Mouse (Mus musculus) forebrain, embryonic 12.5 days (tissue): ENCODE data around the gene Agfg2. TPM values are rescaled to one million over a fixed set of nuclear protein-coding genes. Genes with fewer than 3 reads are reported as not detected.
A peak's percentile ranks its signal among the peaks of the same experiment; 100 is the strongest.

Experiments used
- ATAC-seq: fragments of 200-750 bp; cut with Nextera tagmentation; 2 replicates; pipeline ENCODE4 v1.8.0; 2017; ENCODE audit warnings: moderate TSS enrichment; ENCODE audit not compliant: low FRiP score
- H3K27ac ChIP-seq: fragments of 300-500 bp; sonication (generic); 2 replicates; pipeline ENCODE4 v1.5.1; 2016; ENCODE audit warnings: mild to moderate bottlenecking
- H3K27me3 ChIP-seq: fragments of 300-500 bp; sonication (generic); 2 replicates; pipeline ENCODE4 v1.6.1; 2016; ENCODE audit warnings: mild to moderate bottlenecking
- H3K36me3 ChIP-seq: fragments of 300-500 bp; sonication (generic); replicated peaks from 2 replicates; pipeline ENCODE4 v1.6.1; 2016; ENCODE audit warnings: mild to moderate bottlenecking
- H3K4me1 ChIP-seq: fragments of 300-500 bp; sonication (generic); 2 replicates; pipeline ENCODE4 v1.6.1; 2016
- H3K4me2 ChIP-seq: fragments of 300-500 bp; sonication (generic); 2 replicates; pipeline ENCODE4 v1.6.1; 2016; ENCODE audit warnings: mild to moderate bottlenecking, moderate library complexity
- H3K4me3 ChIP-seq: fragments of 300-500 bp; sonication (generic); replicated peaks from 2 replicates; pipeline ENCODE4 v1.5.1; 2016; ENCODE audit warnings: mild to moderate bottlenecking
- H3K9ac ChIP-seq: fragments of 300-500 bp; sonication (generic); 2 replicates; pipeline ENCODE4 v1.6.1; 2016; ENCODE audit warnings: mild to moderate bottlenecking
- H3K9me3 ChIP-seq: fragments of 300-500 bp; sonication (generic); 2 replicates; pipeline ENCODE4 v1.6.1; 2016
- WGBS: fragments of 180-500 bp; shearing (Covaris S2); methylation state at CpG from one replicate; pipeline ENCODE4 v1.1.7; 2016; 5-methylcytosine and 5-hydroxymethylcytosine counted together
- polyA plus RNA-seq: library from polyadenylated mRNA; unstranded; fragments of >200 nt; fragmentation: Nextera tagmentation; extraction: Ambion mirVana; gene quantifications from 2 replicates; pipeline ENCODE4 v1.2.1, GENCODE M21; 2016

The Agfg2 gene
- polyA plus RNA-seq, 1 experiment from 2014 or later = 31.1 TPM

DNA sequence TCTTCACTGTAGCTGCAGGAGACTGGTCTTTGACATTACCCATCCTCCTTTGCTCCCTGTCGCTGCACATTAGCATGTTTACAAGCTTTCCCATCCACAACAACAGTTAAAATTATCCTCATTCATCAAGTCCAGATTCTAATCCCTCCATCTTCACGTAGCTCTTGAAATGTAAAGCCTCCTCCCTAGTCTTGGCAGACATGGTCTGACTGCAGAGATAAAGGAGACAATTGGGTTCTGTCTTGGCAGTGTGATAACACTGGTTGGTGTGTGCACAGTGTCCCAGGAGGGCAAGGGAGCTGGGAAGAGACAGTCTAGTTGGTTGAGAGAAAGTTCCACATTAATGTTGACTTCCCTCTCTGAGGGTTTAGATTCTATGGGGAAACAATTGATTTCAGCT, 15.3 kb upstream of the Agfg2 start:
- Histone ChIP-seq H3K4me2 (no peak overlapping the region), H3K27me3 (no peaks in the 10 kb centered on the region), H3K4me3 (no peak overlapping the region), H3K27ac (no peak overlapping the region), H3K4me1 (peaks cover under 1% of the 10 kb centered on the region; the same call in 1 of the 2 replicates), H3K9ac (no peak overlapping the region), H3K9me3 (no peaks in the 10 kb centered on the region), H3K36me3 (no peaks in the 10 kb centered on the region)
- WGBS = 58% methylated on average over 2 of the region's 2 CpGs
- no peak for ATAC-seq

DNA sequence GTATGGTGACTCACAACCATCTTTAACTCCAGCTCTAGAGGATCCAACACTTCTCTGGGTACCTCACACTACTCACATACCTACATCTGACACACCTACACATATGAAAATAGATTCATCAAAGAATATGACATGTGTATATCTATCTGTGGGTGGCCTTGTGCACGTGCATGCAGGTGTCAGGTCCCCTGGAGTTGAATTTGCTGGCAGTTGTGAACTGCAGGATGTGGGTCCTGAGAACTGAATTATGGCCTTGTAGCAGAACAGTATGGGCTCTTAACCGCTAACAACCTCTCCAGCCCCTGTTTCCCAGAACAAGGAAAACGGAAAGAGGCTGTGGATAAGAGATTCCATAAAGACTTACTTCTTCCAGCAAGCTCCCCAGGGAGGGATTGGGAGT, 14.6 kb upstream of the Agfg2 start:
- 79% methylated on average over 3 of the region's 3 CpGs for WGBS

GRCm38 (mm10) chr5:137695930-137696329, 11.4 kb upstream of the Agfg2 start:
- no peak overlapping the region for H3K9ac ChIP-seq
- no peak for ATAC-seq
- H3K9me3 ChIP-seq = no peaks in the 10 kb centered on the region
- no peaks in the 10 kb centered on the region for H3K36me3 ChIP-seq
- no peak overlapping the region for H3K4me3 ChIP-seq
- peaks cover 3% of the 10 kb centered on the region; the same call in 1 of the 2 replicates for H3K4me1 ChIP-seq
- no peak overlapping the region for H3K27ac ChIP-seq
- no peaks in the 10 kb centered on the region for H3K27me3 ChIP-seq
- 90% methylated on average over 4 of the region's 4 CpGs for WGBS
- no peak overlapping the region for H3K4me2 ChIP-seq

More for the DNA sequence above, 14.6 kb upstream of the Agfg2 start:
- no peaks in the 10 kb centered on the region for H3K9me3 ChIP-seq
- H3K27ac ChIP-seq = no peak overlapping the region
- H3K4me3 ChIP-seq = no peak overlapping the region
- H3K27me3 ChIP-seq = no peaks in the 10 kb centered on the region
- no peak overlapping the region for H3K9ac ChIP-seq
- H3K4me1 ChIP-seq = peaks cover 3% of the 10 kb centered on the region; the same call in 1 of the 2 replicates
- H3K36me3 ChIP-seq = no peaks in the 10 kb centered on the region
- no peak for ATAC-seq
- no peak overlapping the region for H3K4me2 ChIP-seq

DNA sequence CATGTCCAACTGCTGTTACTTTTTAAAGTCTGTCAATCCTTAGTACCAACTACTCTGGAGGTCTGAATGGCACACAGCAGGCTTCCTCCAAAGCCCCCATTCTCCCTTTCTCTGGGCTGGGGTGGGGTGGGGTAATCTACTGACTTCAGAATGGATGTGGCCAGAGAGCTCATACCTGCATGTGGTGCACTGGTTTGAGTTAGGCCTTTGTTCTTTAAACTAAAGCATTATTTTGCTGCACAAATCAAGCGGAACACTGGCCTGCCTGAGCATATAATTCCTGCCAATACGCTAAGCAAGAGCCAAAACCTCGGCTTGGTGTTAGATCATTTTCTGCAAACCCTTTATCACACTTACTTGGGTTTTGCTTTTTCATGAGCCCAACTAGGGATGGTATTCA, 10.3 kb upstream of the Agfg2 start:
- 20% methylated on average over 3 of the region's 3 CpGs for WGBS

GRCm38 (mm10) chr5:137691881-137692280, 7.4 kb upstream of the Agfg2 start:
- Histone ChIP-seq H3K9ac (no peak overlapping the region), H3K9me3 (no peaks in the 10 kb centered on the region), H3K36me3 (no peaks in the 10 kb centered on the region), H3K4me3 (no peak overlapping the region), H3K27ac (no peak overlapping the region), H3K4me1 (0 out of 2 replicates have a peak, but pooled peaks cover 3% of the 10 kb centered on the region), H3K4me2 (no peak overlapping the region), H3K27me3 (peaks cover 2% of the 10 kb centered on the region; the same call in 1 of the 2 replicates)
- no peak for ATAC-seq
- 72% methylated on average over 1 of the region's 1 CpGs for WGBS

More for the DNA sequence above, 10.3 kb upstream of the Agfg2 start:
- Histone ChIP-seq H3K36me3 (no peaks in the 10 kb centered on the region), H3K27ac (no peak overlapping the region), H3K4me3 (no peak overlapping the region), H3K9ac (no peak overlapping the region), H3K4me1 (0 out of 2 replicates have a peak, but pooled peaks cover 3% of the 10 kb centered on the region), H3K9me3 (no peaks in the 10 kb centered on the region), H3K4me2 (no peak overlapping the region), H3K27me3 (no peaks in the 10 kb centered on the region)
- no peak for ATAC-seq

GRCm38 (mm10) chr5:137690531-137690930, 6.0 kb upstream of the Agfg2 start:
- H3K4me3 ChIP-seq = no peak overlapping the region
- no peaks in the 10 kb centered on the region for H3K9me3 ChIP-seq
- no peak overlapping the region for H3K4me2 ChIP-seq
- no peaks in the 10 kb centered on the region for H3K36me3 ChIP-seq
- peaks cover 14% of the 10 kb centered on the region; the same call in 1 of the 2 replicates for H3K27me3 ChIP-seq
- no peak for ATAC-seq
- 73% methylated on average over 9 of the region's 9 CpGs for WGBS
- no peak overlapping the region for H3K27ac ChIP-seq
- no peak overlapping the region for H3K9ac ChIP-seq
- 0 out of 2 replicates have a peak, but pooled peaks cover 3% of the 10 kb centered on the region for H3K4me1 ChIP-seq

DNA sequence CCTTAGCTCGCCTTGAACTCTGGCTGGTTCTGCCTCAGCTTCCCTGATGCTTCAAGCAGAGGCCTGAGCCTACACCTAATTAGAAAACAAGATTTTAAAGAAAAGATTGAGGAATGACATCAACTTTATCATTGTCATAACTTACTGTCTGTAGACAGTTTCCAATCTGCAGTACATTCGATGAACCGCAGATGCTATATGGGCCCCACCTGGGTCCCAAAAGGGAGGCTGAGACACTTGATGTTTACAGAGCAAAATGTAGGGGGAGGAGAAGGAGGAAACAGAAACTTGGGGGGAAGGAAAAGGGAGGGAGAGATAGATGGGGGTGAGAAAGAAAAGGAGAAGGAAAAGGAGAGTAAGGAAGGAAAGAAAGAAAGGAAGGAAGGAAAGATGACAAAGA, 5.4 kb upstream of the Agfg2 start:
- Histone ChIP-seq H3K9ac (no peak overlapping the region), H3K36me3 (no peaks in the 10 kb centered on the region), H3K9me3 (no peaks in the 10 kb centered on the region), H3K4me3 (no peak overlapping the region), H3K4me1 (peaks cover 7% of the 10 kb centered on the region), H3K4me2 (no peak overlapping the region), H3K27me3 (peaks cover 16% of the 10 kb centered on the region; the same call in 1 of the 2 replicates), H3K27ac (no peak overlapping the region)
- no peak for ATAC-seq
- 92% methylated on average over 3 of the region's 3 CpGs for WGBS

DNA sequence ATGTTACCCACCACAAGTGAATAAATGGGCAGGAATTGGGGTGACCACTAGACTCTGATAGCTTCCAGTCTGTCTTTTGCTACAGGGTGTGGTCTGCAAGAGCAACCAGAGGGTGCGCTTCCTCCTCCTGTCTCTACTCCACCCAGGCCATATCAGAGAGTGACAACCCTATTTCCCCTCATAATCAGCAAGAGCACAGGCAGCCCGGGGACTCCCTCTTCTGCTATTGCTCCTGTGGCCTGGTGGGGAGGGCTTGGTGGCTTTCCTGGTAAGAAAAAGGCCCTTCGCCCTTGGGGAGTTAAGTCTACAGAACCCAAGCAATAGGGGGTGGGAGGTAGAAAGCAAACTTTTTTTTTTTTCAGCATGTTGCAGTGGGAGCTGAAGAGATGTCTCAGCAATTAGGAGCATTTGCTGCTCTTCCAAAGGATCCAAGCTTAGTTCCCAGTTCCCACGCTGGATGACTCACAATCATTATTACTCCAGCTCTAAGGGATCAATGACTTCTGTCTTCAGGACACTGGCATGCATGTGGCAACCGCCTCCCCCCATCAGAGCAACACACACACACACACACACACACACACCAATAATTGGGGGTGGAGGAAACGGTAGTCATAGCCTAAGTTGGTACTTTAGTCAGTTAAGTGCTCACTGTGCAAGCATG, 1.7 kb upstream of the Agfg2 start:
- H3K9ac ChIP-seq = no peak overlapping the region
- 85% methylated on average over 6 of the region's 6 CpGs for WGBS
- 0 out of 2 replicates have a peak overlapping the region, but pooled peaks have one; percentile 31 for H3K27ac ChIP-seq
- peaks cover 4% of the 10 kb centered on the region; the same call in 1 of the 2 replicates for H3K36me3 ChIP-seq
- H3K4me3 ChIP-seq = no peak overlapping the region
- no peak for ATAC-seq
- H3K4me2 ChIP-seq = no peak overlapping the region
- peaks cover 16% of the 10 kb centered on the region; the same call in 1 of the 2 replicates for H3K27me3 ChIP-seq
- no peaks in the 10 kb centered on the region for H3K9me3 ChIP-seq
- peaks cover 29% of the 10 kb centered on the region for H3K4me1 ChIP-seq

DNA sequence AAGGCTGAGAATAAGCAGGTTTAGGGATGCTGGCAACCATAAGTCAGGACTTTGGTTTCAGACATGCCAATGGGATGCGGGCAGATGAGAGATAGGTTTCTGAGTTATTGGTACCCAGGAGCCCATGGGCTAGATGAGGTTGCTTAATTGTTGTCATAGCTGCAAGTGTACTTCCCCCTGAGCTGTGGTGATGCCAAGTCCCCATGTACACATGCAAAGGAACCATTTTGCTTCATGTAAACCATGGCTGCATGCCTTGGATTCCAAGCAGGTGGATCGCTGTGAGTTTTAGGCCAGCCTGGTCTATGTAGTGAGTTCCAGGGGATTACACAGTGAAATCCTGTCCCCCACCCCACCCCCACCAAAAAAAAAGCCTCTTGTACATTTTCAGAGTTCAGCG, 1.1 kb upstream of the Agfg2 start:
- Histone ChIP-seq H3K4me3 (no peak overlapping the region), H3K9me3 (no peaks in the 10 kb centered on the region), H3K4me2 (no peak overlapping the region), H3K4me1 (peaks cover 29% of the 10 kb centered on the region), H3K27ac (0 out of 2 replicates have a peak overlapping the region, but pooled peaks have one; percentile 14), H3K36me3 (peaks cover 7% of the 10 kb centered on the region; the same call in 1 of the 2 replicates), H3K27me3 (peaks cover 16% of the 10 kb centered on the region; the same call in 1 of the 2 replicates), H3K9ac (no peak overlapping the region)
- WGBS = 96% methylated on average over 3 of the region's 3 CpGs
- no peak for ATAC-seq

- 12% methylated on average over 28 of the region's 28 CpGs for whole genome bisulfite sequencing
- Histone ChIP-seq H3K4me3 (peak overlapping the region; percentile 77), H3K4me2 (peak overlapping the region; percentile 96), H3K27ac (peak overlapping the region; percentile 74), H3K4me1 (peaks cover 29% of the 10 kb centered on the region), H3K9me3 (no peaks in the 10 kb centered on the region), H3K36me3 (peaks cover 13% of the 10 kb centered on the region), H3K9ac (peak overlapping the region; percentile 81), H3K27me3 (peaks cover 16% of the 10 kb centered on the region; the same call in 1 of the 2 replicates)
- ATAC-seq = peak; percentile 14; the same call in 1 of the 2 replicates
Measured at GRCm38 (mm10) chr5:137683388-137684293, 885 bp downstream of the Agfg2 start.

- 0 out of 2 replicates have a peak overlapping the region, but pooled peaks have one; percentile 8 for H3K4me3 ChIP-seq
- ATAC-seq = no peak
- no peak overlapping the region for H3K27ac ChIP-seq
- H3K27me3 ChIP-seq = peaks cover 16% of the 10 kb centered on the region; the same call in 1 of the 2 replicates
- no peaks in the 10 kb centered on the region for H3K9me3 ChIP-seq
- H3K4me2 ChIP-seq = peak overlapping the region; percentile 24; the same call in 1 of the 2 replicates
- peaks cover 16% of the 10 kb centered on the region for H3K36me3 ChIP-seq
- WGBS = 77% methylated on average over 6 of the region's 6 CpGs
- no peak overlapping the region for H3K9ac ChIP-seq
- peaks cover 29% of the 10 kb centered on the region for H3K4me1 ChIP-seq
Measured at GRCm38 (mm10) chr5:137682526-137682925, 2.0 kb downstream of the Agfg2 start.

- no peak overlapping the region for H3K4me2 ChIP-seq
- no peak overlapping the region for H3K4me3 ChIP-seq
- no peak overlapping the region for H3K27ac ChIP-seq
- peaks cover 29% of the 10 kb centered on the region for H3K36me3 ChIP-seq
- H3K9me3 ChIP-seq = no peaks in the 10 kb centered on the region
- H3K9ac ChIP-seq = no peak overlapping the region
- no peak for ATAC-seq
- peaks cover 24% of the 10 kb centered on the region for H3K4me1 ChIP-seq
- WGBS = 86% methylated on average over 4 of the region's 4 CpGs
- no peaks in the 10 kb centered on the region for H3K27me3 ChIP-seq
Measured at GRCm38 (mm10) chr5:137679726-137680125, 4.8 kb downstream of the Agfg2 start.
